Mouse (Mus musculus): ENCODE measurements around the gene Tnfsf13. TPM values are rescaled to one million over a fixed set of nuclear protein-coding genes. Genes with fewer than 3 reads are reported as not detected.

Gene Tnfsf13
- polyA plus RNA-seq, 1 experiment from 2014 or later, result 0.55 TPM

DNA sequence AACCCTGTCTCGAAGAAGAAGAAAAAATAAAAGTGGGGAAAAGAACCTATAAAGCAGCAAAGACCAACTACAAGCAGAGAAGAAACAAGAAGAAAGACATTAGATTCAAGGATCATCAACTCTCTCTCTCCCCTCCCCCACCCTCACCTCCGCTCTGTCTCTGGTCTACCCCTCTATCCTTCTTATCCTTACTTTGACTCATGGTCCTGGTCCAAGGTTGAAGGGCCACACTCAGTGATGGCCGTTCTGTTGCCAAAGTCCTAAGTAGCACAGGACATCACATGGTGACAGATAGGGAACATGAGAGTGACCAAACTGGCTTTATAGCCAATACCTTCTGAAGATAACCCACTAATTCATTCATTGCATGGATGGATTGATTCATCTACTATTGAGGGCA lies 11.8 kb upstream of the Tnfsf13 start:
- ATAC-seq (ENCODE audit: low FRiP score) (no peak), DNase-seq (ENCODE audit: low spot score) (no peak)
- WGBS, result 93% methylated on average over 3 of the region's 3 CpGs
- no peak overlapping the region for H3K27ac ChIP-seq
- H3K4me2 ChIP-seq (replicated peaks), result no peak overlapping the region
- H3K36me3 ChIP-seq (replicated peaks; ENCODE audit: control insufficient read depth, insufficient read depth), result no peaks in the 10 kb centered on the region
- H3K4me3 ChIP-seq (replicated peaks; ENCODE audit: low read length), result no peak overlapping the region
- peaks cover 3% of the 10 kb centered on the region; the same call in 1 of the 2 replicates for H3K4me1 ChIP-seq (replicated peaks; ENCODE audit: control insufficient read depth, insufficient read depth, low read length)
- no peak overlapping the region for H3K9ac ChIP-seq
- H3K27me3 ChIP-seq (ENCODE audit: control insufficient read depth, insufficient read depth, low read length), result no peaks in the 10 kb centered on the region
- no peaks in the 10 kb centered on the region for H3K9me3 ChIP-seq (ENCODE audit: control insufficient read depth, low read length)

GRCm38 (mm10) chr11:69695361-69696181 lies 10.0 kb upstream of the Tnfsf13 start, which contains the start of the genes Tnfsf12 and Tnfsfm13:
Gene Tnfsf12, minus strand, starts transcription at chr11:69695849.
Gene Tnfsfm13, minus strand, starts transcription at chr11:69696098.
- Histone ChIP-seq H3K4me3 (replicated peaks; ENCODE audit: low read length) (peak within 1 kb of the TSS; percentile 33), H3K9me3 (ENCODE audit: control insufficient read depth, low read length) (no peaks in the 10 kb centered on the region), H3K4me2 (replicated peaks) (peak within 1 kb of the TSS; percentile 71), H3K36me3 (replicated peaks; ENCODE audit: control insufficient read depth, insufficient read depth) (no peaks in the 10 kb centered on the region), H3K4me1 (replicated peaks; ENCODE audit: control insufficient read depth, insufficient read depth, low read length) (peaks cover 3% of the 10 kb centered on the region; the same call in 1 of the 2 replicates), H3K27ac (no peak within 1 kb of the TSS), H3K9ac (peak within 1 kb of the TSS; percentile 74), H3K27me3 (ENCODE audit: control insufficient read depth, insufficient read depth, low read length) (no peaks in the 10 kb centered on the region)
- WGBS, result 1% methylated on average over 38 of the region's 41 CpGs
- ATAC-seq (ENCODE audit: low FRiP score) (no peak), DNase-seq (ENCODE audit: low spot score) (peak; percentile 34)

DNA sequence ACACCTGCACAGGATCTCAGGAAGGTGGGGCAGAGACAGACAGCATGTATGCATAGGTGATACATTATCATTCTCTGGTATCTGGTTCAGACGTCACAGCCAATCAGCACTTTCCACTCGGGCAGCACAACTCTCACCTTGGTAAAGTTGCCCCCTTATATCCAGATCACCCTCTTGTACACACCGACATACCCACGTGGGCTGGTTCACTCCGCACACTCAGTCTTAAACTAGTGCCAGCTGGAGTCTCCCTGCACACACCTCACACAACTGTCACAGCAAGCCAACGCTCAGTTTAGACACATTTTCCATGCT lies 9.4 kb upstream of the Tnfsf13 start:
- H3K27me3 ChIP-seq (ENCODE audit: control insufficient read depth, insufficient read depth, low read length), result no peaks in the 10 kb centered on the region
- no peak for ATAC-seq (ENCODE audit: low FRiP score)
- H3K36me3 ChIP-seq (replicated peaks; ENCODE audit: control insufficient read depth, insufficient read depth), result no peaks in the 10 kb centered on the region
- H3K4me1 ChIP-seq (replicated peaks; ENCODE audit: control insufficient read depth, insufficient read depth, low read length), result peaks cover 3% of the 10 kb centered on the region; the same call in 1 of the 2 replicates
- H3K9ac ChIP-seq, result peak overlapping the region; percentile 74
- no peaks in the 10 kb centered on the region for H3K9me3 ChIP-seq (ENCODE audit: control insufficient read depth, low read length)
- 23% methylated on average over 6 of the region's 6 CpGs for WGBS
- H3K4me2 ChIP-seq (replicated peaks), result peak overlapping the region; percentile 71
- H3K4me3 ChIP-seq (replicated peaks; ENCODE audit: low read length), result peak overlapping the region; percentile 33
- H3K27ac ChIP-seq, result no peak overlapping the region
- no peak for DNase-seq (ENCODE audit: low spot score)

DNA sequence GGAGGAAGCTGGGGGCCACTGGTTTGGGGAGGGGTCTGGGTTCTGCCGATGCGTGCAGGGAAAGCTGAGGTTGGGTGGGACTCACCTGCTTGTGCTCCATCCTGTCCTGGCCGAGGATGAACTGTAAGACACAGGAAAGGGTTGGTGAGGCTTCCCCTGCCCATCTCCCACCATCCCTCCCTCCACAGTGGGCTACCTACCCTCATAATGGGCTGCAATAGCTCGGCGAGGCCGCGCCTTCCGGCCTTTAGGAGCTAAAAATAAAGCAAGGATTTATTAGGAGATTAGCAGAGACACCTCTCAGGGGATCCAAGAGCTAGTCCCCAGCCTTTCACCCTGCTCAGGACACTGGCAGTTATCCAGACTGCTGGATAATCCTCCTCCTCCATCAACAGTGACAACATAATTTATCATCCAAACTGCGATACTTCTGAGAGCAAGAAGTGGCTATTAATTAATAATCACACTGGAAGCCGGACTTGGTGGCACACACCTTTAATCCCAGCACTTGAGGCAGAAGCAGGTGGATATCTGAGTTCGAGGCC lies 7.9 kb upstream of the Tnfsf13 start:
- Histone ChIP-seq H3K9ac (no peak overlapping the region), H3K36me3 (replicated peaks; ENCODE audit: control insufficient read depth, insufficient read depth) (no peaks in the 10 kb centered on the region), H3K4me3 (replicated peaks; ENCODE audit: low read length) (no peak overlapping the region), H3K9me3 (ENCODE audit: control insufficient read depth, low read length) (no peaks in the 10 kb centered on the region), H3K27ac (no peak overlapping the region), H3K4me1 (replicated peaks; ENCODE audit: control insufficient read depth, insufficient read depth, low read length) (peaks cover 3% of the 10 kb centered on the region; the same call in 1 of the 2 replicates), H3K4me2 (replicated peaks) (no peak overlapping the region), H3K27me3 (ENCODE audit: control insufficient read depth, insufficient read depth, low read length) (no peaks in the 10 kb centered on the region)
- DNase-seq (ENCODE audit: low spot score) (no peak), ATAC-seq (ENCODE audit: low FRiP score) (no peak)
- 62% methylated on average over 11 of the region's 11 CpGs for WGBS

GRCm38 (mm10) chr11:69692863-69693262 lies 7.3 kb upstream of the Tnfsf13 start:
- Histone ChIP-seq H3K27ac (no peak overlapping the region), H3K4me2 (replicated peaks) (no peak overlapping the region), H3K9ac (no peak overlapping the region), H3K4me1 (replicated peaks; ENCODE audit: control insufficient read depth, insufficient read depth, low read length) (peaks cover 3% of the 10 kb centered on the region; the same call in 1 of the 2 replicates), H3K36me3 (replicated peaks; ENCODE audit: control insufficient read depth, insufficient read depth) (no peaks in the 10 kb centered on the region), H3K9me3 (ENCODE audit: control insufficient read depth, low read length) (no peaks in the 10 kb centered on the region), H3K27me3 (ENCODE audit: control insufficient read depth, insufficient read depth, low read length) (no peaks in the 10 kb centered on the region), H3K4me3 (replicated peaks; ENCODE audit: low read length) (no peak overlapping the region)
- no peak for ATAC-seq (ENCODE audit: low FRiP score)
- WGBS, result 85% methylated on average over 6 of the region's 6 CpGs
- DNase-seq (ENCODE audit: low spot score), result no peak

DNA sequence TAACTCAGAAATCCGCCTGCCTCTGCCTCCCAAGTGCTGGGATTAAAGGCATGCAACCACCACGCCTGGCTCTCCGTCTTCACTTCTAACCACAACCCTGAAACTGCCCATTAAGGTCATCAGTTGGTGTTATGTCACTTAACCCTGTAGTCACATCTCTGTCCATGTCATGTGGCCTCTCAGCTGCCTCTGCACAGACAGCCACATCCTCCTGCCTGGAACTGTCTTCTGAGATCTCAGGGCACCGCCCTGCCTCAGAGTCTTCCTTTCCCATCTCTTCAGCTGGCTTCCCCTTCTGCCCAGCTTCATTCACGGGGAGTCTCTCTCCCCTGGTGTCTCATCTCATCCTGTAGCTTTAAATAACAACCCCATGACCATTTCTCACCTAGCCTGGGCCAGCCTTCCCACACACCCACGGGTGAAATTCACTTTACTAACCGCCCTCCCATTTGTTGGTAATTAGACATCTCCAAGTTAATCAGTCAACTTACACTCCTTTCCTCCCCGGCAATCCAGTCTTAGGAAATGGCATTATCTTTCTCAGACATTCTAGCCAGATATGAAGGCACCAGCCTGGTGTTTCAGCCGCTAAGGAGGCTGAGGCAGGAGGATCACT lies 6.7 kb upstream of the Tnfsf13 start:
- Histone ChIP-seq H3K27me3 (ENCODE audit: control insufficient read depth, insufficient read depth, low read length) (no peaks in the 10 kb centered on the region), H3K9ac (no peak overlapping the region), H3K4me3 (replicated peaks; ENCODE audit: low read length) (no peak overlapping the region), H3K9me3 (ENCODE audit: control insufficient read depth, low read length) (no peaks in the 10 kb centered on the region), H3K4me1 (replicated peaks; ENCODE audit: control insufficient read depth, insufficient read depth, low read length) (peaks cover 3% of the 10 kb centered on the region; the same call in 1 of the 2 replicates), H3K4me2 (replicated peaks) (no peak overlapping the region), H3K36me3 (replicated peaks; ENCODE audit: control insufficient read depth, insufficient read depth) (no peaks in the 10 kb centered on the region), H3K27ac (no peak overlapping the region)
- DNase-seq (ENCODE audit: low spot score) (no peak), ATAC-seq (ENCODE audit: low FRiP score) (no peak)
- 81% methylated on average over 9 of the region's 9 CpGs for WGBS

DNA sequence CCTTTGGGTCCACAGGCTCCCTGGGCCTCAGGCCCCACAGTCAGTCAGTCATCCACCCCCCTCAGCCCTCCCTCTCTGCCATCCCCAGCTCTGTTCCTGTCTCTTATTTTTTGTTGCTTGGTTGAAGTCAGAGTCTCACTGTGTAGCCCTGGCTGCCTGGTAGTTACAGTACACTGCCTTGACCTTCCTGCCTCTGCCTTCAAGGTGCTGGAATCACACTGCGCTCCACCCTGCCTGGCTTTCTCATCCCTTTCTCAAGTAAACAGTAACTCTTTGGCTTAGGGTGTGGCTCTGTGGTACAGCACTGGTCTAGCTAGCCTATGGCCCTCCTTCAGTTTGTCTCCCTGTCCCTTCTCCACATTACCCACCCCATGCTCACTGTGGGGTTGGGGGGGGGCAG lies 4.3 kb upstream of the Tnfsf13 start:
- H3K4me2 ChIP-seq (replicated peaks), result no peak overlapping the region
- H3K4me3 ChIP-seq (replicated peaks; ENCODE audit: low read length), result no peak overlapping the region
- H3K27ac ChIP-seq, result no peak overlapping the region
- no peak for DNase-seq (ENCODE audit: low spot score)
- no peak overlapping the region for H3K9ac ChIP-seq
- H3K27me3 ChIP-seq (ENCODE audit: control insufficient read depth, insufficient read depth, low read length), result no peaks in the 10 kb centered on the region
- no peaks in the 10 kb centered on the region for H3K9me3 ChIP-seq (ENCODE audit: control insufficient read depth, low read length)
- no peaks in the 10 kb centered on the region for H3K36me3 ChIP-seq (replicated peaks; ENCODE audit: control insufficient read depth, insufficient read depth)
- ATAC-seq (ENCODE audit: low FRiP score), result no peak
- WGBS, result 100% methylated on average over 1 of the region's 1 CpGs
- H3K4me1 ChIP-seq (replicated peaks; ENCODE audit: control insufficient read depth, insufficient read depth, low read length), result no peaks in the 10 kb centered on the region; the same call in 1 of the 2 replicates

DNA sequence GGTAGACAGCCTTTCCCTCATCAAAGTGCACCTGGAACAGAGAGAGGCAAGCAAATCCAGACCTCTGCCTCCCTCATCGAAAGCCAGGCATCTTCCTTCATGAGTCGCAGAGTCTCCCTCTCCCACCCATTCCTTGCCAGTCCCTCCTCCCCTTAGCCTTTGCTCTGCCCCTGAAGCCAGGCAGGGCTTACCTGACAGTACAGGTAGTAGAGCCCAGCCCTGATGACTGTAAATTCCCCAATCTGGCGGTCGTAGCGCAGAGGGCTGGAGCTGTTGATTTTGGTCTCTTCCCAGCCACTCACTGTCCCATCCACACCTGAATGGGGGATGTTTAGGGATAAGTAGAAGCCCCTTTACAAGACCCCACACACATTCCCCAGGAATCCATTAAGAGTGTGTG lies 1.5 kb upstream of the Tnfsf13 start:
- Histone ChIP-seq H3K27ac (no peak overlapping the region), H3K4me3 (replicated peaks; ENCODE audit: low read length) (no peak overlapping the region), H3K4me2 (replicated peaks) (no peak overlapping the region), H3K36me3 (replicated peaks; ENCODE audit: control insufficient read depth, insufficient read depth) (no peaks in the 10 kb centered on the region), H3K4me1 (replicated peaks; ENCODE audit: control insufficient read depth, insufficient read depth, low read length) (peaks cover 12% of the 10 kb centered on the region), H3K9me3 (ENCODE audit: control insufficient read depth, low read length) (no peaks in the 10 kb centered on the region), H3K9ac (no peak overlapping the region), H3K27me3 (ENCODE audit: control insufficient read depth, insufficient read depth, low read length) (no peaks in the 10 kb centered on the region)
- ATAC-seq (ENCODE audit: low FRiP score), result no peak
- 62% methylated on average over 5 of the region's 5 CpGs for WGBS
- DNase-seq (ENCODE audit: low spot score), result no peak

- no peaks in the 10 kb centered on the region for H3K9me3 ChIP-seq (ENCODE audit: control insufficient read depth, low read length)
- DNase-seq (ENCODE audit: low spot score) (no peak), ATAC-seq (ENCODE audit: low FRiP score) (no peak)
- no peaks in the 10 kb centered on the region for H3K36me3 ChIP-seq (replicated peaks; ENCODE audit: control insufficient read depth, insufficient read depth)
- H3K4me3 ChIP-seq (replicated peaks; ENCODE audit: low read length), result no peak overlapping the region
- 22% methylated on average over 4 of the region's 4 CpGs for WGBS
- H3K27me3 ChIP-seq (ENCODE audit: control insufficient read depth, insufficient read depth, low read length), result no peaks in the 10 kb centered on the region
- peak overlapping the region; percentile 68; the same call in 1 of the 2 replicates for H3K27ac ChIP-seq
- peak overlapping the region; percentile 41; the same call in 1 of the 2 replicates for H3K9ac ChIP-seq
- no peak overlapping the region for H3K4me2 ChIP-seq (replicated peaks)
- peaks cover 12% of the 10 kb centered on the region for H3K4me1 ChIP-seq (replicated peaks; ENCODE audit: control insufficient read depth, insufficient read depth, low read length)
Observed at GRCm38 (mm10) chr11:69686377-69686776, 793 bp upstream of the Tnfsf13 start.
